Mouse (Mus musculus) ES-E14 (cell line): ENCODE data around the gene Neurod1. TPM values are rescaled to one million over a fixed set of nuclear protein-coding genes. Genes with fewer than 3 reads are reported as not detected.
A peak's percentile ranks its signal among the peaks of the same experiment; 100 is the strongest.

ENCODE experiments used
- DNase-seq: peaks from one replicate; pipeline ENCODE4 v3.0.0-alpha.2; 2013; ENCODE audit warnings: low read depth, low spot score
- H3K27ac ChIP-seq: 2 replicates; pipeline ENCODE4 v1.5.1; 2012; ENCODE audit warnings: low read depth, mild to moderate bottlenecking, low read length, moderate library complexity, mixed read lengths; ENCODE audit not compliant: poor library complexity, insufficient read depth, severe bottlenecking
- H3K36me3 ChIP-seq: 2 replicates; pipeline ENCODE4 v1.6.1; 2012; ENCODE audit warnings: mild to moderate bottlenecking, low read length, moderate library complexity, mixed read lengths; ENCODE audit not compliant: control insufficient read depth, poor library complexity, insufficient read depth, severe bottlenecking
- H3K4me1 ChIP-seq, 2 experiments: fragments of 150-350 bp in 1 of 2; sonication (generic) in 1 of 2; 2 replicates each; pipeline ENCODE4 v1.6.1; 2012; ENCODE audit warnings: low read length in 2 of 2, mild to moderate bottlenecking in 1 of 2, mixed read lengths in 1 of 2; ENCODE audit not compliant: control insufficient read depth in 2 of 2, insufficient read depth in 2 of 2, poor library complexity in 1 of 2
- H3K4me3 ChIP-seq, 2 experiments: fragments of 150-350 bp in 1 of 2; sonication (generic) in 1 of 2; 2 replicates each; pipeline ENCODE4 v1.5.1; 2012; ENCODE audit warnings: low read length in 2 of 2, low read depth in 1 of 2, mild to moderate bottlenecking in 1 of 2, mixed read lengths in 1 of 2; ENCODE audit not compliant: insufficient read depth in 1 of 2, poor library complexity in 1 of 2, severe bottlenecking in 1 of 2
- H3K9ac ChIP-seq: 2 replicates; pipeline ENCODE4 v1.6.1; 2012; ENCODE audit warnings: low read depth, mild to moderate bottlenecking, low read length, mixed read lengths; ENCODE audit not compliant: poor library complexity, insufficient read depth, severe bottlenecking
- H3K9me3 ChIP-seq: fragments of 150-350 bp; sonication (generic); 2 replicates; pipeline ENCODE4 v1.6.1; 2012; ENCODE audit warnings: low read depth, mild to moderate bottlenecking, low read length; ENCODE audit not compliant: control insufficient read depth, insufficient read depth
- CHD2 ChIP-seq: IDR thresholded peaks from 2 replicates; pipeline ENCODE4 v1.6.1; 2014; ENCODE audit warnings: mild to moderate bottlenecking, low read depth, low read length, inconsistent platforms
- HCFC1 ChIP-seq: IDR thresholded peaks from 2 replicates; pipeline ENCODE4 v1.6.1; 2012; ENCODE audit warnings: low read length, inconsistent platforms, borderline replicate concordance; ENCODE audit not compliant: insufficient read depth
- MAFK ChIP-seq: IDR thresholded peaks from 2 replicates; pipeline ENCODE4 v1.6.1; 2014; ENCODE audit warnings: mild to moderate bottlenecking, low read depth, low read length, inconsistent platforms; ENCODE audit not compliant: insufficient read depth
- ZC3H11A ChIP-seq: IDR thresholded peaks from 2 replicates; pipeline ENCODE4 v1.6.1; 2012; ENCODE audit warnings: low read depth, mild to moderate bottlenecking, inconsistent platforms, low read length, borderline replicate concordance
- ZNF384 ChIP-seq: IDR thresholded peaks from 2 replicates; pipeline ENCODE4 v1.6.1; 2012; ENCODE audit warnings: low read depth, low read length, inconsistent platforms
- in situ Hi-C, 2 experiments: fragments of 600-800 bp; cut with MboI; formaldehyde crosslinking; loops; one replicate each; pipeline ENCODE4 v1.15.1; 2025; ENCODE audit warnings: low sequenced_read_pairs in 2 of 2, inconsistent platforms in 1 of 2; ENCODE audit not compliant: unreplicated experiment in 2 of 2
- total RNA-seq: library from RNA; depleted of rRNA; stranded (reverse); fragments of 300-350 nt; gene quantifications from 2 replicates; pipeline ENCODE4 v1.2.3, GENCODE M21; 2012

Neurod1 gene
- total RNA-seq, 1 experiment, result 1.3 TPM

DNA sequence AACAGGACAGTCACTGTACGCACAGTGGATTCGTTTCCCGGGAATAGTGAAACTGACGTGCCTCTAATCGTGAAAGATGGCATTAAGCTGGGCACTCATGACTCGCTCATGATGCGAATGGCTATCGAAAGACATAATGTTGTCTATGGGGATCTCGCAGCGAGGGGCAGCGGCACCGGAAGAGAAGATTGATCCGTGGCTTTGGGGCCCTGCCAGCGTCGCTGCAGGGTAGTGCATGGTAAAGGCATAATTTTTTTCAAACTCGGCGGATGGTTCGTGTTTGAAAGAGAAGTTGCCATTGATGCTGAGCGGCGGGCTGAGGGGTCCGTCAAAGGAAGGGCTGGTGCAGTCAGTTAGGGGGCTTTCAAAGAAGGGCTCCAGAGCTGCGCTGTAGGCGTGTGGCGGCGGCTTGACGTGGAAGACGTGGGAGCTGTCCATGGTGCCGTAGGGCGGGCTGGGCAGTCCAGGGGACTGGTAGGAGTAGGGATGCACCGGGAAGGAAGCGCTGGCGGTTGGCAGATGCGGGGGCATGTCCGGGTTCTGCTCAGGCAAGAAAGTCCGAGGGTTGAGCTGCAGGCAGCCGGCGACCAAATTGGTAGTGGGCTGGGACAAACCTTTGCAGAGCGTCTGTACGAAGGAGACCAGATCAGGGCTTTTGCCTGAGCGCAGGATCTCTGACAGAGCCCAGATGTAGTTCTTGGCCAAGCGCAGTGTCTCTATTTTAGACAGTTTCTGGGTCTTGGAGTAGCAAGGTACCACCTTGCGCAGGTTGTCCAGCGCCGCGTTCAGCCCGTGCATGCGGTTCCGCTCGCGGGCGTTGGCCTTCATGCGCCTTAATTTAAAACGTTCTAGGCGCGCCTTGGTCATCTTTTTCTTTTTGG, 2.4 kb downstream of the Neurod1 start:
- in situ Hi-C loops, result no loop called here
- no peak for TF ChIP-seq HCFC1
- no peak for TF ChIP-seq ZC3H11A
- TF ChIP-seq MAFK, result no peak
- TF ChIP-seq ZNF384, result no peak
- no peaks in the 10 kb centered on the region for H3K36me3 ChIP-seq
- H3K27ac ChIP-seq, result no peak overlapping the region
- H3K9ac ChIP-seq, result no peak overlapping the region
- peaks cover 5 to 6% of the 10 kb centered on the region in 2 experiments for H3K4me1 ChIP-seq
- H3K9me3 ChIP-seq, result no peaks in the 10 kb centered on the region
- H3K4me3 ChIP-seq, result peak overlapping the region; percentile 35 to 63
- peak; percentile 73 for DNase-seq

DNA sequence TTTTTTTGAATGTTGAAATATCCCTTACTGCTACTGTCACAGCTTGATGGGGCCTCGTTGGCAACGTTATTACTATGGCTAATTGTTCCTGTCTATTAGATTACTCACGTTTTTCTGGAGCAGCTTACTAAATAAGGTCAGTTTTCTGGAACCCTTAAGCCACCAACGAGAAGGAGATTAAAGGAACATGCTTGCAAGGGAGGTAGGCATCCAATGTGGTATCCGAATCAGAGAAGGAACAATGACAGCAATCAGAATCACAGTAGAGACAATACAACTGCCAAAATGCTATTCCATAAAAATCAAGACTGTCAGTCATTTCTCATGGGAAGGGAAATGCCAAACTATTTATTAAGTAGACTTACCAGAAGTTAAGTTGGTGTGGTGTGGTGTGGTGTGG, 5.1 kb downstream of the Neurod1 start:
- no peak overlapping the region for H3K9ac ChIP-seq
- peaks cover 2% of the 10 kb centered on the region in 2 experiments; a peak in 2 of 4 replicates for H3K4me1 ChIP-seq
- no peaks in the 10 kb centered on the region for H3K36me3 ChIP-seq
- no peaks in the 10 kb centered on the region for H3K9me3 ChIP-seq
- no peak for TF ChIP-seq ZNF384
- TF ChIP-seq ZC3H11A, result no peak
- no peak for TF ChIP-seq MAFK
- no peak for TF ChIP-seq CHD2
- no peak for TF ChIP-seq HCFC1
- in situ Hi-C loops, result no loop called here
- H3K27ac ChIP-seq, result no peak overlapping the region
- no peak overlapping the region for H3K4me3 ChIP-seq
- DNase-seq, result no peak

DNA sequence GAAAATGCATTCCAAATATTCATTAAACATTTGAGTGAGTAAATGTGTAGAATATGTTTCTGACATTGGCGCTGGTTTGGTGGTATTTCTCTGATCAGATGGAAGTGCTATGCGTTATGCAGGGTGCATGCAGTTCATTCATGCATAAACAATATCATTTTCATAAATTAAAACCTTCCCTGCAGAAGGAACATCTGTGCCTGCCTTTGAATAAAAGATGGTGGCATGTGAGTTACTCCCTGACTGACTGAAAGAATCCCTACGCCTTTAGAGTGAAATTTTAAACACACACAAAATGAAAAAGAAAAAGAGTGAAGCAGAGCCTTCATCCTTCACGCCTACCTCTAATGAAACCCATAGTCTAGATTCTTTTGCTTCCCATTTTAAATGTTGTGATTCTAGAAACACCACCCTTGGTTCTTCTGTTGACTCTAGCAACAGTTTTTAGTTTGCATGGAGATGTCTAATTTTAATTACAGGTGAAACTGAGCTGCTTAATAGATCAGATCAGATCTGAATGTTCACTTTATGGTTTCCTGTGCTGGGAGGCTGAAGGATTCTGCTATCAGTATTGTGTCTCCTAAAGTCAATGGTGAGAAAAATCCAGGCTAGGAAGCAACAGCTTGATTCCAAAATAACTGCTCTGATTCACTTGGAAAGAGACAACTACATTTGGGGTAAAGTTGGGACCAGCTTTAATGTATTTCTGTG, 5.7 kb downstream of the Neurod1 start:
- Histone ChIP-seq H3K4me3 (no peak overlapping the region), H3K36me3 (no peaks in the 10 kb centered on the region), H3K27ac (no peak overlapping the region), H3K4me1 (peaks cover 2% of the 10 kb centered on the region in 2 experiments; a peak in 2 of 4 replicates), H3K9ac (no peak overlapping the region), H3K9me3 (no peaks in the 10 kb centered on the region)
- no peak for TF ChIP-seq HCFC1
- TF ChIP-seq ZNF384, result no peak
- TF ChIP-seq CHD2, result no peak
- DNase-seq, result no peak
- in situ Hi-C loops, result no loop called here

DNA sequence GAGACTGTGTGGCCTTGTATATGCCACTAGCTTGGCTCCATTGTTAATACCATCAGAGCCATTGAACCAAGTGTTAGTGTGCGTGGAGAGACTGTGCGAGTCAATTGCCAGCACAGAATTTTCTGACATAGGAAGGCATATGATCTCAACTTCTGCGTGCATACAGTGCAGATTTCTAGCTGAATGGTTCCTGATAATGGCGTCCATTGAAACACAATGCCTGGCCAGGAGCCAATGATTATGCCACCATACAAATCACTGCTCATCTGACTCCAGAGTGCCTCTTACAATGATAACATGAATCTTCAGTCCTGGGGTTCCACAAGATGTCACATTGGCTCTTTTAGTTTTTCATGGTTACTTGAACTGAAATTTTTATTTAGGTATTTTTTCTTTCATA, 7.2 kb downstream of the Neurod1 start:
- no peak overlapping the region for H3K4me3 ChIP-seq
- H3K9me3 ChIP-seq, result no peaks in the 10 kb centered on the region
- H3K4me1 ChIP-seq, result peaks cover 0 to 6% of the 10 kb centered on the region in 2 experiments; a peak in 1 of 4 replicates
- no peak for DNase-seq
- H3K36me3 ChIP-seq, result no peaks in the 10 kb centered on the region
- TF ChIP-seq HCFC1 (no peak), ZNF384 (no peak), MAFK (no peak), ZC3H11A (no peak), CHD2 (no peak)
- no peak overlapping the region for H3K27ac ChIP-seq
- H3K9ac ChIP-seq, result no peak overlapping the region
- in situ Hi-C loops, result no loop called here
